Mouse (Mus musculus): ENCODE data around the gene Adam10. TPM values are rescaled to one million over a fixed set of nuclear protein-coding genes. Genes with fewer than 3 reads are reported as not detected.

Gene Adam10
- polyA plus RNA-seq, 1 experiment from 2014 or later, result 60.6 TPM

DNA sequence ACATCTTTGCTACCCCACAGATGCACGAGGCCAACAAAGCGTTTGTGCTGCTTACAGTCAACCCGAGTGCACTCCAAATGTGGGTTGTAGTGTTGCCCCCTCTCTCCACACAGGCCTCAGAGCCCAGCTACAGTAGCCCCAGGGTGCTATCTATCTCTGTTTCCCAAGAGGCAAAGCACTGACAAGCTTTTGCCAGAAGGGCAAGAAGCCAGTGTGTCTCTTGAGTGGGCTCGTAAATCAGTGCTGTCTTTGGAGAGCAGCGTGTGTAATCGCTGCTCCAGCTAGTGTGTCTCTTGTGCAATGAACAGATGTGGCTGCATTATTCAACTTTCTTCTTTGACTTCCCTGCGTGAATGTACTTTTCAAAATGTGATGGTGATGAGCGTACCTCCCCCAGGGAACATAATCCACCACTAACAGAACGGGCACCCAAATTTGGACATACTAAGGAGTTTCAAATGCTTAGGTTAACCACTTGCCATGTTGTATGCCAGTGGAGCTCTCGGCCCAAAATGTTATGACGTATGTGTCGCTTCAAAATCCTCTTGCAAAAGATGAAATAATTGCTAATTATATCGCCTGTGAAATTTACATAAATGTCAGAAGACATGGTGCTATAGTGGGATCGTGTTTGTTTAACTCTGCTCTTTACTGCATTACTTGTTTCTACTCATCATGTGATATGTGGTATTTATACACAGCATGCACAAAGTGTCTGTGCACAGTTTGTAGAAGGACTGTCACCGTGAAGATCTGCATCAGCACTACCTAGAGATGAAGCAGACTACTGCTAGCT lies 116.0 kb downstream of the Adam10 start:
- Histone ChIP-seq H3K4me1 (no peaks in the 10 kb centered on the region), H3K27me3 (no peaks in the 10 kb centered on the region), H3K4me3 (replicated peaks) (no peak overlapping the region), H3K9me3 (replicated peaks) (no peaks in the 10 kb centered on the region), H3K4me2 (replicated peaks) (no peak overlapping the region), H3K9ac (no peak overlapping the region), H3K27ac (replicated peaks) (no peak overlapping the region), H3K36me3 (no peaks in the 10 kb centered on the region)
- ATAC-seq (ENCODE audit: insufficient number of reproducible peaks, low FRiP score, low TSS enrichment, low read depth), result no peak
- WGBS, result 67% methylated on average over 15 of the region's 15 CpGs

DNA sequence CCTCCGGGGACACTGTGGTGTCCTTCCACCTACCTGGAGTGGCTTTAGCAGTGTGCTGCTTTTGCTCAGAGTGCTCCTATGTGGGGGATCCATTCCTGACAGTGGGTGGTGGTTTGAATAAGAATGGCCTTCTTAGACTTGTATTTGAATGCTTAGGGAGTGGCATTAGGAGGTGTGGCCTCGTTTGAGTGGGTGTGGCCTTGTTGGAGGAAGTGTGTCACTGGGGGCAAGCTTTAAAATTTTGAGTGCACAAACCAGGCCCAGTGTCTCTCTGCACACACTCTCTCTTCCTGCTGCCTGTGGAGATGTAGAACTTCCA lies 116.6 kb downstream of the Adam10 start:
- no peaks in the 10 kb centered on the region for H3K27me3 ChIP-seq
- no peaks in the 10 kb centered on the region for H3K36me3 ChIP-seq
- no peak for ATAC-seq (ENCODE audit: insufficient number of reproducible peaks, low FRiP score, low TSS enrichment, low read depth)
- no peak overlapping the region for H3K4me3 ChIP-seq (replicated peaks)
- peaks cover 2% of the 10 kb centered on the region; the same call in 1 of the 2 replicates for H3K4me1 ChIP-seq
- whole genome bisulfite sequencing, result 61% methylated on average over 2 of the region's 2 CpGs
- no peak overlapping the region for H3K27ac ChIP-seq (replicated peaks)
- no peak overlapping the region for H3K9ac ChIP-seq
- no peak overlapping the region for H3K4me2 ChIP-seq (replicated peaks)
- H3K9me3 ChIP-seq (replicated peaks), result no peaks in the 10 kb centered on the region

DNA sequence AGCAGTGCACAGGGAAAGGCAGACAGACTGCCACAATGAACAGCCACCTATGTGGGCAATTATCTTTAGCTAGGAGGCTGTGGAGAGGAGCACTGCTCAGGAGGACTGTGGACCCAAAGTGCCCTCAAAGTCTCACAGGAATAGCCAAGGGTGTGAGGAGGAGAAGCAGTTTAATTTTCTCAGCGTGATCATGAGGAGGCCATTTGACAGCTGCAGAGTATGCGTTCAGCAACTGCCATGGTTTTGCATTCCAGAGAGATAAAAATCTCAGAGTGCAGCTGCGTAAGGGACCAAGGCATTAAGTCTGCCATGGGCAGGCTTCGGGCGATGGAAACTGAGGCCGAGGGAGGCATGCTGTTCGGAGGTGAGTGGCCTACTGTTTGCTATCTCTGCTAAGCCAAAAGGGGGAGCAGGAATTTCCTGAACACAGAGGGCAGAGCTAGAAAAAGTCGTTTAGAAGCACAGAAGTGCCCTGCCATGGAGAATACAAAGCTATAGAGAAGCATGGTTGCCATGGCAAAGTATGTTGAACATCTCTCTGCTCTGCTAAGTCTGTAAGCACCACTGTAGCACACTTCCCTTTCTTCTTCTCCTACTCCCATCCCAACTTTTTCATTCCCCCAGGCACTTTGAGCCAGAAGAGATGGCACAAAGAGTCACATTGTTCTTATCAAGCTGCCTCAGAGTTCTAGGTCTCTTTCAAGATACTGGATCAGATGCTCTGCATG lies 122.0 kb downstream of the Adam10 start:
- ATAC-seq (ENCODE audit: insufficient number of reproducible peaks, low FRiP score, low TSS enrichment, low read depth), result no peak
- Histone ChIP-seq H3K4me2 (replicated peaks) (no peak overlapping the region), H3K27me3 (no peaks in the 10 kb centered on the region), H3K4me1 (peaks cover 10% of the 10 kb centered on the region; the same call in 1 of the 2 replicates), H3K4me3 (replicated peaks) (no peak overlapping the region), H3K9ac (no peak overlapping the region), H3K27ac (replicated peaks) (no peak overlapping the region), H3K9me3 (replicated peaks) (no peaks in the 10 kb centered on the region), H3K36me3 (no peaks in the 10 kb centered on the region)
- 45% methylated on average over 8 of the region's 8 CpGs for WGBS

DNA sequence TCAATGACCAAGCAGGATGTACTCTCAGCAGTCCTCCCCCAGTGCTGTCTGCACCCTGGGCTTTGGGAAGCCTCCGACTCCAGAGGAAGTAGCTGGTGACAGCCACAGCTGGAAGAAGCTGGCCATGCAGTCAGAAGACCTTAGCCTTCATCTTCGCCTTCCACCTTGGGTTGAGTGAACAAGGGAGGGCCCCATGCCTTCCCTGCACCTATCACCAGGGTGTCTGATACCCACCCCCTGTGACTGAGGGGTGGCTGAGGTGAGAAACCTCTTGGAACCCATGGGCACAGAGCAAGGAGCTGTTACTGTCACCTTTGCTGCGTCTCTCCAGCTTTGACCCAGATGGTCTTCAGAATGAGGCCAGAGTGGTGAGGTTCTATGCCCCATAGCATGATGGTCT lies 123.0 kb downstream of the Adam10 start:
- ATAC-seq (ENCODE audit: insufficient number of reproducible peaks, low FRiP score, low TSS enrichment, low read depth), result no peak
- no peak overlapping the region for H3K27ac ChIP-seq (replicated peaks)
- no peaks in the 10 kb centered on the region for H3K9me3 ChIP-seq (replicated peaks)
- H3K27me3 ChIP-seq, result no peaks in the 10 kb centered on the region
- H3K36me3 ChIP-seq, result no peaks in the 10 kb centered on the region
- no peak overlapping the region for H3K4me2 ChIP-seq (replicated peaks)
- no peak overlapping the region for H3K4me3 ChIP-seq (replicated peaks)
- 84% methylated on average over 3 of the region's 3 CpGs for WGBS
- H3K4me1 ChIP-seq, result peaks cover 10% of the 10 kb centered on the region; the same call in 1 of the 2 replicates
- H3K9ac ChIP-seq, result no peak overlapping the region

DNA sequence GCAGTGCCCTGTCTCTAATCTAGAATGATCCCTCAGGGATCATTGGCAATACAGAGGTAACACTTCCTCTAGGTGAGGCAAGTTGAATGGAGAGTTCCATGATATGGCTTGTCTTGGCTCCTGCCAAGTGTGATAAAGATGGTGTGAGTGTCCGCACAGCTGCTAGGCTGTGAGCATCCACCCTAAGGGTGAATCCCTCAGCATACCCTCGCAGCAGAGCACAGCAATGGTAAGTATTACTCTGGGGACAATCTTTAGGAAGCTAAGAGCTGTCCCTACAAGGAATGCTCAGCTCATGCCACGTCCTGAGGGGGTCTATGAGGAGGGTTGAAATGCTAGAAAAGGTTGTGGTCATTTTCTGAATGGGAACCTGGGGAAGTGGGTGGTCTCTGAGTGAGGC lies 124.0 kb downstream of the Adam10 start:
- no peak overlapping the region for H3K4me2 ChIP-seq (replicated peaks)
- no peaks in the 10 kb centered on the region for H3K9me3 ChIP-seq (replicated peaks)
- H3K27ac ChIP-seq (replicated peaks), result no peak overlapping the region
- H3K36me3 ChIP-seq, result no peaks in the 10 kb centered on the region
- peaks cover 13% of the 10 kb centered on the region for H3K4me1 ChIP-seq
- no peak overlapping the region for H3K4me3 ChIP-seq (replicated peaks)
- WGBS, result 73% methylated on average over 3 of the region's 3 CpGs
- no peak overlapping the region for H3K9ac ChIP-seq
- H3K27me3 ChIP-seq, result no peaks in the 10 kb centered on the region
- no peak for ATAC-seq (ENCODE audit: insufficient number of reproducible peaks, low FRiP score, low TSS enrichment, low read depth)

DNA sequence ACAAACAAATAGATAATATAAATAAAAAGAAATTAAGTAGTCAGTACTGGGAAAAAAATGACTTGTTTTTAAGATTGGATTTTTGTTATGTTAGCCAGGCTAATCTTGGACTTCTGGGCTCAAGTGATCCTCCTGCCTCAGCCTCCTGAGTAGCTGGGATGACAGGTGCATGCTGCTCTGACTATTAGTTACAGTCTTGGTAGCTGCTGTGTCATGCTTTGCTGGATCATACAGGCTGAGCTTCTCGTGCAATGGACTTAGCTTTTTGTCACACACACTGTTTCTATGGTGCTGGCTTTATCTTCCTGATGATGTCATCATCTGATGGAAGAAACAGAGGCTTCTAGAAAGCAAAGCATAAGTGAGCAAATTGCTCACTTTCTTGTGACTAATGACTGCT lies 127.3 kb downstream of the Adam10 start:
- Histone ChIP-seq H3K27ac (replicated peaks) (no peak overlapping the region), H3K27me3 (no peaks in the 10 kb centered on the region), H3K9ac (no peak overlapping the region), H3K36me3 (no peaks in the 10 kb centered on the region), H3K4me1 (peaks cover 5% of the 10 kb centered on the region), H3K4me3 (replicated peaks) (no peak overlapping the region), H3K4me2 (replicated peaks) (no peak overlapping the region), H3K9me3 (replicated peaks) (no peaks in the 10 kb centered on the region)
- ATAC-seq (ENCODE audit: insufficient number of reproducible peaks, low FRiP score, low TSS enrichment, low read depth), result no peak
- 75% methylated on average over 1 of the region's 1 CpGs for WGBS

DNA sequence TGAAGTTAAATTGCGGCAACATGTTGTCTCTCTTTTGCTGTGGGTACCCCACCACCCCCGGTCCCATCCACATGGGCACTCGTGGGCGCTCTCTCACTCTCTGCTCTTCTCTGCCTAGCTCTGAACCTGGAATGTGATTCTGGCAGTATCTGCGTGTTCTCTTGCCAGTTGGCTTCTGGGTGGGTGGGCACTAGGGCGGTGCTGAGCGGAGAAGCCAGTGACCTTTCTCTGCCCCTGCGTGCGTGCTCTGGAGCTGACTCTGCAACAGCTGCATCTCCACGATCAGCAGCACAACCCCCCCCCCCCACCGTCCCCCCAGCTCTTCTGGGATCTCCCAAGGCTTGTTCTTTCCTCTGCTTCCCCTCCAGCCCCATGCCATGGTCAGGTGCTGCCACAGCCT lies 128.9 kb downstream of the Adam10 start:
- Histone ChIP-seq H3K9me3 (replicated peaks) (no peaks in the 10 kb centered on the region), H3K36me3 (no peaks in the 10 kb centered on the region), H3K4me1 (peaks cover 3% of the 10 kb centered on the region), H3K27ac (replicated peaks) (no peak overlapping the region), H3K27me3 (no peaks in the 10 kb centered on the region), H3K9ac (no peak overlapping the region), H3K4me2 (replicated peaks) (no peak overlapping the region), H3K4me3 (replicated peaks) (no peak overlapping the region)
- 53% methylated on average over 11 of the region's 11 CpGs for WGBS
- no peak for ATAC-seq (ENCODE audit: insufficient number of reproducible peaks, low FRiP score, low TSS enrichment, low read depth)

DNA sequence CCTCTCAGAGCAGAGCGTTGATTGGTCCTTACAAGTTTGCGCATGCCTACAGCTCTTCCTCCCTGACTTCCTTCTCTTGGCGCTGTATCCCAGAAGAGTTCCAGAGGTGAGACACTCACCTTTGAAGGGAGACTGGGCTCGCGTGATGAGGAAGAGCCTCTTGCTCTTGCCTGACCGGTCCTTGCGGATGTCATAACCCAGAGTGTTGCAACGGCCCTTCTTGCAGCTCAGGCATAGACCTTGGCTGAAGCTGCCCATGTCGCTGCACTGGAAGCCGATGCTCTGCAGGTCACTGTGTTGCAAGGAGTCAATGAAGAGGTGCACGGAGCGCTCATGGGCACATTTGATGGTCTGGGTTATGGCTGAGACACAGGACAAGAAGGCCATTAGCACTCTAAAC lies 133.8 kb downstream of the Adam10 start:
- H3K36me3 ChIP-seq, result no peaks in the 10 kb centered on the region
- no peak overlapping the region for H3K27ac ChIP-seq (replicated peaks)
- no peak overlapping the region for H3K4me3 ChIP-seq (replicated peaks)
- 91% methylated on average over 12 of the region's 12 CpGs for whole genome bisulfite sequencing
- H3K9ac ChIP-seq, result no peak overlapping the region
- no peaks in the 10 kb centered on the region for H3K9me3 ChIP-seq (replicated peaks)
- no peak for ATAC-seq (ENCODE audit: insufficient number of reproducible peaks, low FRiP score, low TSS enrichment, low read depth)
- no peaks in the 10 kb centered on the region for H3K27me3 ChIP-seq
- peaks cover 7% of the 10 kb centered on the region for H3K4me1 ChIP-seq
- no peak overlapping the region for H3K4me2 ChIP-seq (replicated peaks)

DNA sequence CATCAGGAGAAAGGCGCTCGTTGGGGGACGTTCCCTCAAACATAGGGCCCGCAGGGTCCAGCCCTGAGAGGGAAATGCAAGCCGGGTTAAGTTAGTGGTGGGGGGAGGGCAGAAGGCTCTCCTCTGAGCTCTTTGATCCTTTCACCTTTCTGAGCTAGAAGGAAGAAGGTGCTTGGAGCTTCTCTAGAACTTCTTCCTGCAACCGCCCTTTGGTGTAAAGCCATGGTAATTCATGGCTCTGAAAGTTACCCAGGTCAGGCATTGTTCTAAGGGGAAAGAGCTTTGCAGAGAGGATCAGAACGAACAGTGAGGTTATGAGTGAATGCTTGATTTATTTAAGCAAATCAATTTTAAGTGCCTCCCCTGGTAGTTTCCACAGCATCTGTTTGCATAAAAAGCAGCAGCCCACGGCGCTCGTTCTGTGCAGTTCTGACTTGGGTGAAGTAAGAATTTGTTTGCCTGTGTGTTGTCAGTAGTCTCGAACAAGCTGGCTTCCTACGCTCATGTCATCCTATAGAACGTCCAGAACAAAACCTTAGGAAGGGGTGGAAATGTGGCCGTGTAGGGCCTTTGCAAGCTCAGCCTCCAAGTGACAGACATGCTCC lies 138.0 kb downstream of the Adam10 start:
- no peak overlapping the region for H3K9ac ChIP-seq
- no peaks in the 10 kb centered on the region for H3K27me3 ChIP-seq

DNA sequence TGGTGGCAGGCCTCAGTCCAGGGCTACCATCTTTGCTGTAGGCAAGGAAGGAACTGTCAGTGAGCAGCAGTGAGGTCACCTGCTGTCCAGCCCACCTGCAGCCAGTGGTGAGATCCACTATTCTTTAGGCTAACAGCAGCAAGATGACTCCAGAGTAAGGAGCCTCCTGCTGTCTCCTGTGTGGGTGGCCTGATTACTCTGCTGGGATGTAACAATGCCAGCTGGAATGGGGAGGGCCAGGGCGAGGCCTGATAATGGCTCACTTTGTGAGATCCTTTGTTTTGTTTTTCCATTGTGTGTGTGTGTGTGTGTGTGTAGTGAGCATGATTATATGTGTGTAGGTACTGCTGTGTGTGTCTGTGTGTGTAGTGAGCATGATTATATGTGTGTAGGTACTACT lies 138.6 kb downstream of the Adam10 start:
- peaks cover 5% of the 10 kb centered on the region; the same call in 1 of the 2 replicates for H3K4me1 ChIP-seq
- no peaks in the 10 kb centered on the region for H3K36me3 ChIP-seq
- no peaks in the 10 kb centered on the region for H3K27me3 ChIP-seq
- H3K4me3 ChIP-seq (replicated peaks), result no peak overlapping the region
- H3K9ac ChIP-seq, result no peak overlapping the region
- no peak overlapping the region for H3K27ac ChIP-seq (replicated peaks)
- 52% methylated on average over 1 of the region's 1 CpGs for WGBS
- no peaks in the 10 kb centered on the region for H3K9me3 ChIP-seq (replicated peaks)
- ATAC-seq (ENCODE audit: insufficient number of reproducible peaks, low FRiP score, low TSS enrichment, low read depth), result no peak
- H3K4me2 ChIP-seq (replicated peaks), result no peak overlapping the region

More for the DNA sequence above, 138.0 kb downstream of the Adam10 start:
- H3K27ac ChIP-seq (replicated peaks), result no peak overlapping the region
- H3K4me1 ChIP-seq, result peaks cover 5% of the 10 kb centered on the region; the same call in 1 of the 2 replicates
- H3K4me2 ChIP-seq (replicated peaks), result no peak overlapping the region
- no peak overlapping the region for H3K4me3 ChIP-seq (replicated peaks)
- no peak for ATAC-seq (ENCODE audit: insufficient number of reproducible peaks, low FRiP score, low TSS enrichment, low read depth)
- WGBS, result 65% methylated on average over 14 of the region's 14 CpGs
- no peaks in the 10 kb centered on the region for H3K36me3 ChIP-seq
- H3K9me3 ChIP-seq (replicated peaks), result no peaks in the 10 kb centered on the region

DNA sequence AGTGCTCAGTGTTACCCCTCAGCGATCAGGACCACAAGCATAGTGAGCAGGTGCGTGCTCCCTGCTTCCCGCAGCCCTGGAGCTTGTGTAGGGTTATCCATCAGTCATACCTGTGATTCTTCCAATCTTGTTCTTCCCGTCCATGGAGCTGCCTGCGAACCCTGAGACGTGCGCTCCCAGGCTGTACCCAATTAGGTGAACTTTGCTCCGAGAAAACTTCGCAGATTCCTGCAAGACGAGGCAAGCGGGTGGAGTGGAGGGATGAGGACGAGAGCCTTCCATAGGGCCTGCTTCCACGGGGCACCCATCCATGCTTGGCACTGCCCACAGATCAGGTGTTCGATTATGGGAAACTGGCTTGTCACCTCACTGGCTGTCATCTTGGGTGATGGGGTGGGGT lies 139.9 kb downstream of the Adam10 start:
- H3K4me1 ChIP-seq, result peaks cover 5% of the 10 kb centered on the region; the same call in 1 of the 2 replicates
- no peak overlapping the region for H3K4me3 ChIP-seq (replicated peaks)
- no peak overlapping the region for H3K4me2 ChIP-seq (replicated peaks)
- H3K9me3 ChIP-seq (replicated peaks), result no peaks in the 10 kb centered on the region
- no peak overlapping the region for H3K9ac ChIP-seq
- no peak overlapping the region for H3K27ac ChIP-seq (replicated peaks)
- ATAC-seq (ENCODE audit: insufficient number of reproducible peaks, low FRiP score, low TSS enrichment, low read depth), result no peak
- H3K36me3 ChIP-seq, result no peaks in the 10 kb centered on the region
- H3K27me3 ChIP-seq, result no peaks in the 10 kb centered on the region
- 70% methylated on average over 14 of the region's 14 CpGs for WGBS

Data from embryonic facial prominence, embryonic 15.5 days (tissue).